Mouse (Mus musculus): ENCODE measurements around the gene Ccdc15.

DNA sequence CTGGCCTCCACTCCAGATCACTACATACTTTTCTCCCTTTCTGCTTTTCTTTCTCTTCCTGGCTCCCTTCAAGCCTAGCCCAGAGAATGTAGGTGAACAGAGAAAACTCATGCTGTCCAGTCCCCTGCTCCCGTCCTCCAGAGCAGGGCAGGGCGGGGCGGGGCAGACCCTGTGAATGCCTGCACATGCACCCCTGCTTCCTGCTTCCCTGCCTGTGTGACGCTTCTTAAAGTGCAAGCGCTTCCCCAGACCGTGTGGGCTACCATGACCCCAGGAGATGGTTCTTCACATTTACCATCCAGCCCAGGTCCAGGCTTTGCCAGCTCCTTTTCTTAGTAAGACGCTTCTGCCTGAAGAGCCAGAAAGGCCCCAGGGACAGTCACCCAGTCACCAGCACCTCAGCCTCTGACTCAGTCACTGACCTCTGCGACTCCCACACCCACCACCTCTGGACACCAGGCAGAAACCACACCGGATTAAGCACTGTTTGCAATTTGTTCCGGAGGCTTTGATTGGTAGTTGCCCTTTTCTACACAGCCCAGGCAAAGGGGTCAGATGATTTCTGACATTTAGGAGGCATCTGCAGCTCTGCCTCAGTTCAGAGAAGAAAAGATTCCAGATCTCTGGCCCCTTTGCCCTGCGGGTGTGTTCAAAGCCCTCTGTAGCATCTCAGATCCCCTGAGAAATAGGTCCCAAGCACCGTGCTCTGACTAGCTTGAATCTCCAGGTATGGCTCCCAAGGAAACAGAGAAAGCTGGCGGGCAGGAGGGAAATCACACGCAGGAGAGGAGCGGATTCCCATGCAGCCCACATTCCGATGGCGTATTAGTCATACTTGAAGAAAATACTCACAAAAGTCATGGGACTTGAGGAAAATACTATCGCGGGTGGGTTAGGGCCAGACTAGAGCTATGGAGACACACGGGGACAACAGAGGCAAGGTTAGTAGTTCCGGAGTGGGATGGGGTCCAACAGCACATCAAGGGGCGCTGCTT is 115.7 kb downstream of the Ccdc15 start:
- TF ChIP-seq CTCF (IDR thresholded peaks at IDR 0.05; ENCODE audit: low read depth) (no peak), EP300 (IDR thresholded peaks at IDR 0.05; ENCODE audit: low read depth) (no peak)
